Mouse (Mus musculus): ENCODE data around the gene Cyp4f18.
A peak's percentile ranks its signal among the peaks of the same experiment; 100 is the strongest.

DNA sequence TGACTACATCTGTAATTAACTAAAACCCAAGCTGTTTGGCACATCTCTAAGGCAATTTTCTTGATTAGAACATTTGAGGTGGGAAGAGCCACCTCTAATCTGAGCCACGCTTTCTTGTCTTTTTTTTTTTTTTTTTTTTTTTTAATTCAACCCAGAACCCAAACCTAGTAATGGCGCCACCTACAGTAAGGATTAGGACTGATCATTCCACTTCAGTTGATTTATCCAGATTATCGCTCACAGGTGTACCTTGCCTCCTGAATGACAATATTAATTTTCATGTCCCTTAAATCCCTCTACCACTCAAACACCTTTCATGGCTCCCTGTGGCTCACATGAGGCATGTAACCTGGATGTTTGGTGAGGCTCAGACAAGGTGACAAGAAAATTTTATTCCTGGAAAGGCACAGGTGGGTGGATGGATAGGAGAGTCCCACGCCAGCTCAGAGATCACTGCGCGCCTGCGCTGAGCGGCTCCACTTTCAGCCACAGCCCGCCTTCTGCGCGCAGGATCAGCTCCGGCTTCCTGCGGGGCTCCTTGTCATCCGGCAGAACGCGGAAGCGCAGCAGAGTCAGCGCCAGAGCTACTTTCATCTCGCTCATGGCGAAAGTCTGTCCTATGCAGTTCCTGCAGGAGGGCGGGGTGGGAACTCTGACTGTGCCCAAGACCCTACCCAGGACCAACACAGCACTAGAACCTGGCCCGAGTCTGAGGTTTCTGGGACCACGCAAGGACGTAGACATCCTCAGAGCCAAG is 21.1 kb downstream of the Cyp4f18 start:
- TF ChIP-seq CTCF (IDR thresholded peaks at IDR 0.05), result peak; percentile 35
- no peak for TF ChIP-seq EP300 (IDR thresholded peaks at IDR 0.05)
